Mouse (Mus musculus) brain, embryonic 18.5 days (tissue): Measurements from ENCODE around the gene Iba57.

Experiments used
- DNase-seq: peaks from one replicate; pipeline ENCODE4 v3.0.0-alpha.2; 2012; ENCODE audit warnings: low read depth, low spot score

Iba57 gene

GRCm38 (mm10) chr11:59134373-59134997, 29.1 kb downstream of the Iba57 start:
- no peak for DNase-seq

DNA sequence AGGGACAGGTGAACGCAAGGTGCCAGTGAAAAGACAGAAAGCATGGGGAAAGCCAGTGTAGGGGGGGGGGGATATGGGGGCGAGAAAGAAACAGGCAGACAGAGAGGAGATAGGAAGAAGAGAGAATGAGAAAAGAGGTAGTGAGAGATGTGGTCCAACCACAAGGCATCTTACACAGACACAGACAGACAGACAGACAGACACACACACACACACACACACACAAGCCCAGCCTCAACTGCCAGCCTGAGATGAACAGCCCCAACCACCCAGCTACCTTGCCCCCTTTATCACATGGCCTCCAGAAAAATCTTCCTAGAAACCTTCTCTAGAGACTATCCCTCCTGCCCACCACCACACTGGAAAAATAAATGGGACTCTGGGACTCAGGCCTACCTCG, 31.5 kb downstream of the Iba57 start:
- no peak for DNase-seq

- no peak for DNase-seq
These were observed 32.1 kb downstream of the Iba57 start for GRCm38 (mm10) chr11:59131348-59131919.

DNA sequence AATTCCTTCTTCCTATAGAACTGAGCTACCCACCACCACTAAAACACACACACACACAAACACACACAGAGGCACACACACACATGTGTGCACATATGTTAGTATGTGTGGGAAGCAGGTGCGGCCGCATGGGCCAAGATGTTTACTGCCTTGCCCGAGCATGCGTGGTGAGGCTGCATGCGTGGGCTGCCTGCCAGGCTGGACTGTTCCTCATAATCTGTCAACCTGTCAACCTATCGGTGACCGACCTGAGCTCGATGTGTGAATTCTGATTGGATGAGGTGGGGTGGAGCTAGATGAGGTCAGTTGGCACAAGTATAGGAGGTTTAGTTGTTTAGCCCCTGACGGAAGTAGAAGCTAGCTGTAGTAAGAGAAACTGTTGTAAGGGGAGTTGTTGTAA, 32.8 kb downstream of the Iba57 start:
- DNase-seq = no peak

- DNase-seq = no peak
These were observed 57.6 kb downstream of the Iba57 start for GRCm38 (mm10) chr11:59105945-59106344.
